Mouse (Mus musculus) spleen, adult 18-20 months (tissue): Measurements from ENCODE around the gene Igf2bp2.
A peak's percentile ranks its signal among the peaks of the same experiment; 100 is the strongest.

Experiments
- DNase-seq, 2 experiments: peaks; one replicate each; pipeline ENCODE4 v3.0.0; 2022; ENCODE audit warnings: mixed read lengths in 2 of 2

Igf2bp2 gene

DNA sequence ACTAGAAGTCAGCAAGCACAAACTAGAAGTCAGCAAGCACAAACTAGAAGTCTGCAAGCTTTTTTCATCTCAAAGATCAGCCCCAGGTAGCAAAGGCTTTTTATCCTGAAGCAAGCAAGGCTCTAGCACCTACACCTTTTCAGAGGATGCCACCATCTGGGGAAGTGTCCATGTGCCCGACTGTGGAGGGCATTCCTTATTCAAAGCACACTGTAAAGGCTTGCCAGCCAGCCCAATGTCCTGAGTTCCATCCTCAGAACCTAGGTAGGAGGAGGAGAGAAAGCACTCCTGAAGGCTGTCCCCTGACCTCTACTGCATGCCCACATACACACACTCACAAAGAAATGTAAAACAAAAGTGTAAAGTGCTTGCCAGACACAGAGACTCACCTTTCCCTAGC is 16.0 kb downstream of the Igf2bp2 start:
- no peak for DNase-seq

DNA sequence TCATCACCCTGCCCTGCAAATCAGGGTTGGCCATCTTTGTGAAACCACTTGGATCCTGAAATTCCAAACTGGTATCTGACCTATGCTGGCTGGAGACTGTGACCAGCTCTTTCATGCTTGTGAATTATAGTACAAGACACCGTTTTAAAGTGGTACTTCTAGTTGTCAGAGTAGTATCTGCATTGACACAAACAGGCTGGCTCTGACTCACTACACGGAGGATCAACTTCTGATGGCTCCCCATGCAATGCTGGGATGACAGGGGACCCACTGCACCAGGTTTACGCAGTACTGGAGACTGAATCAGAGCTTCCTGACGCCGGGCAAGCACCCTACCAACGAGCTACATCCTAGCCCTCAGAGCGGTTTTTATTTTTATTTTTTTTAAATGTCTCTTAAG is 17.0 kb downstream of the Igf2bp2 start:
- no peak for DNase-seq

DNA sequence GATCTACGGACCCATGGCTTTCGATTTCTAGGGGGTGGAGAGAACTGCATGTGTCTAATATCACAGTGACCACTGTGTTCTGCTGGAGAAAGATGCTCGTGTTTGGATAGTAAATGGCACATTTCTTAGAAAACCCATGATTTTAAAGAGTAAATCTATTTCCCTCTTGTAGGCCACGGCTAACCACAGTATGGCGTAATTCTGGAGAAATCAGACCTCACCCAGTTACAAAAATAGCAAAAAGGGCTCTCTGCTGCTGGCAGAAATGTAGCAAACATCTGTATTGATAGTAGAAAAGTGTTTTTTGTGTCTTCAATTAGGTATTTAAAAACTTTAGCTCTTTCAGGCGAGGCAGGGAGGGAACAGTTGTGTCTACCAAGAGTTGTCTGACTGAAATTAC is 18.6 kb downstream of the Igf2bp2 start:
- no peak for DNase-seq

DNA sequence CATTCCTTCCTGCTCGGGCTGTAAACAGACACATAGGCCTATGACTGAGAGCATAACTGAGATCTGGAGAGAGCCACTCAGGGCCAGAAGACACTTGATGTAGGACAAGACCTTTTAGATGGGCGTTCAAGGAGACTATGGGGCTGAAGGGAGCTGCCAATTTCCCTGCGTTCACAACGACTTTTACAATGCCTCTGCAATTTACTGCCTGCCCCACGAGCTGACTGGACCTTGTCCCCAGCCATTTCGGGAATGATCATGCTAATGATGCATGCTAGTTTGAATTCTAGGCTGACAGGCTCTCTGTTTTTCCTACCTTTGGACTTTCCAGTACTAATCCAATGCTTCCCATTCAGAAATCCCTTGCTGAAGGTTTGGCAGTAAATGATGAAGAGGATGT is 22.2 kb downstream of the Igf2bp2 start:
- DNase-seq, result no peak

DNA sequence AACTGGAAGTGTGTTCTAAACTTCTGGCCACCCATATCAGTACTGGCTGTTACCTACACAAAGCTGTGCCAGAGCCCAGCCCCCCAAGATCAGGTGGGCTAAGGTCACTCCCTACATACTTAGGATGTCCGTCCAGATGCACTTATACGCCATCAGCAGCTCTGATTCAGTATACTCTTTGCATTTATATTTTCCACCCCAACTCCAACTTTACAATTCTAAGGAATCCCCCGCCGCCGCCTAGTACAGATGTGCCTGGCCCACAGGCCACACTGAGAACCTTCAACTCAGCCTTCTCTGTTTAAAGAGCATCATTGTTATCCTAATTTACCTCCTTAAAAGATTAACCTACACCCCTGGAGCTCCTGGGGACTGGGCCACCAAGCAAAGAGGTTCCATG is 23.3 kb downstream of the Igf2bp2 start:
- DNase-seq, result no peak

DNA sequence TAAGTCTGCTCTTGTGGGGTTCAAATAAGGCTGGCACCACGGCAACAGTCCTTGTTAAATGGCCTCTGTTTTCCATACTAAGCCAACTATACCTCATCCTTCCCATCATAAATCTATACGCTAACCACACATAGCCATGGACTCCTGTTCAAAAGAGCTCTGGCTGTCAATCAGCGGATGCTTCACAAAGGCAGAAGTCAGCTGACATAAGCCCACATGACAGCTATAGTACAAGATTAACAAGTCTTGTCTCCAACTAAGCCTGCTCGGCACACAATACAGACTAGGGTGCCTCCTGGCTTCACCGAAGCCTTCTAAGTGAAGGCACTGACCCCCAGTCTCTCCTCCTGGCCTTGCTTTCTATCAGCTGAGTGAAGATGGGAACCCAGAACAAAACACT is 26.9 kb downstream of the Igf2bp2 start:
- no peak for DNase-seq

DNA sequence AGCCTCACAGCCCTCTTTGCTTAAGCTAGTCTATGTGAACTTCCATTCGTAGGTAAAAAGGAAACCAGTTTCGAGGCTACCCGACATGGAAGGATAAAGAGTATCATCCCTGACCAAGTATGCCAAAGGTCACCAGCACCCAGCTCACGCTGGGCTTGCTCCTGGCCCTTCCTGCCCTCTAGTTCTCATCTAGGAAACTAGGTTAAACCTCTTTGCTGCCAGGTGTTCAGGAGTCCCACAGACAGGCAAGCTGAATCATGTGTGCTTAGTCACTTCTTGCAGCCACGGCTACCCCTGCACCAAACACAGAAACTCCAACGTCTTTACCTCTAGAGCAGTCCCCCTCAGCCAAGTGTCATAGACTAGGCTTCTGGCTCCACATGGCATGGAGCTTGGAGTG is 31.8 kb downstream of the Igf2bp2 start:
- no peak for DNase-seq

DNA sequence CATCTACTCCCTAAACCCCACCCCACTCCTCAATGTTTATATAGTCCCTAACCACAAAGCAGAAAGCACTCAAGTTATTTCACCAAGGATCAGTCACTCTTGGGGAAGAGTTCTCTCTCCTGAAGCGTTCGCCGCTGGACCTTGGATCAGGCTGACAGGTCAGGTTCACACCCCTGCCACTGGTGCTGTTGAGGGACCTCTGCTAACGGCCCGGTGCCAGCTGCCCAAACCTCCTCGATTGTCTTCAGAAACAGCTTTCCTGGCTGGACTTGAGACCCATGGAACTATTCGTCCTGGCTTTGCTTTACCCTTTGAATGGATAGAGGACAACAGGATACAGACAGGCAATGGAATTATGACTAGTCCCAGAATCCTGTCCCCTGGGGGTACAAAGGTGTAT is 33.6 kb downstream of the Igf2bp2 start:
- no peak for DNase-seq

DNA sequence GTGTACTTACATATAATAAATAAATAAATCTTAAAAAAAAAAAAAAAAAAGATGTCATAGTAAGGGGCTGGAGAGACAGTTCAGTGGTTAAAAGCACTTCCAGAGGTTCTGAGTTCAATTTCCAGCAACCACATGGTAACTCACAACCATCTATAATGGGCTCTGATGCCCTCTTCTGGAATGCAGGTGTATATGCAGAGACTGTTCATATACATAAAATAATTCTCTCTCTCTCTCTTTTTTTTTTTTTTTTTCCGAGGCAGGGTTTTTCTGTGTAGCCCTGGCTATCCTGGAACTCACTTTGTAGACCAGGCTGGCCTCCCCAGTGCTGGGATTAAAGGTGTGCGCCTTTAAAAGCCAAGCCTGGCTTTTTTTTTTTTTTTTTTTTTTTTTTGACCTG is 34.5 kb downstream of the Igf2bp2 start:
- no peak for DNase-seq

DNA sequence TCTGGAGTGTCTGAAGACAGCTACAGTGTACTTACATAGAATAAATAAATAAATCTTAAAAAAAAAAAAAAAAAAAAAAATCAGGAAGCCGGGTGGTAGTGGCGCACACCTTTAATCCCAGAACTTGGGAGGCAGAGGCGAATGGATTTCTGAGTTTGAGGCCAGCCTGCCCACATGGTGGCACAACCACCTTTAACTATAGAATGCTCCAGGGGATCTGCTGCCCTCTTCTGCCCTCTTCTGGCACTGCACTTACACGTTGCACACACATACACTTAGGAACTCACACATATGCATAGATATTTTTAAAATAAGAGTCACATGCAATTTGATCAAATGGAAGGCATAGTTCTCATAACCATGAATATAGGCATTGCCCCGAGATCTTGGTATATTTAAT is 35.3 kb downstream of the Igf2bp2 start:
- DNase-seq, result no peak

DNA sequence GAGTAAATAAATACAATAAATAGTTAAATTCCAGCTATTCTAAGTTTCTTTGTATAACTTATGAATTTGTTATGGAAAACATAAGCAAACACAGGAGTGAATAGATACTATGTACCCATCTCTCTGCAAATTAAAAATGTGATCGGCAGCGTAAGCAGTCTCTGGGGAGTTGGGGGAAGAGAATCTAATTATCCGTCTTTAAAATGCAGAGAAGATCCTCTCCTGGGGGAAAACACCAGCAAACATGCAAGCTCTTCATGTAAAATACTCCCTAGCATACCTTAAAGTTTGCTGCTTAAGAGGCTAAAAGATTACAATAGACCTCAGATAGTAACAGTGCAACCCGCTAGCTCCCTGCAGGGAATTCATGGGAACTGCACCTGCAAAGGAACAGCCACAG is 36.2 kb downstream of the Igf2bp2 start:
- DNase-seq, result no peak

DNA sequence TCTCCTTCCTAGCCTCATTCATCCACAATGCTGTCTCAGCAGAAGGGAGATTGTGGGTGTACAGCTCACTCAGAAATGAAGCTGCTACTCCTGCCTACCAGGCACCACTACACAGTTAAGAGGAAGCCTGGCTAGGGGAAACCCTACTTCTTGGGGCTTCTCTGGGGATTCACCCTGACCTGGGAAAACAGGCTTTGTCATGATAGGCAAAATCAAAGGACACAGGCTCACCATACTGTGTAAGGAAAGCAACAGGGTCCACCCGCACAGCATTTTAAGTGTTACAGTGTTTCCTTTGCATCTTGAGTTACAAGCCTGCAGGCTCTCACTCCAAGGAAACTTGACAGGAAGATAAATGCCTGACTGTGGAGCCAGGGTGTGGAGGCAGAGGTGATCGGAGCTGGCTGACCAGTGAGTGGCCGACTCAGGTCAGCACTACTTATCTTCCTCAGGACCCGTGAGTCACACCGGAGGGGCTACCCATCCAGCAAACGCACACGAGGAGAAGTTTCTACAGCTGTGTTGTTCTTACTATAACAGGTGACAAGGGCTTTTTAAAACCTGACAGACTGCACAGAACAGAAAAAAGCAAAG is 38.7 kb downstream of the Igf2bp2 start:
- no peak for DNase-seq

DNA sequence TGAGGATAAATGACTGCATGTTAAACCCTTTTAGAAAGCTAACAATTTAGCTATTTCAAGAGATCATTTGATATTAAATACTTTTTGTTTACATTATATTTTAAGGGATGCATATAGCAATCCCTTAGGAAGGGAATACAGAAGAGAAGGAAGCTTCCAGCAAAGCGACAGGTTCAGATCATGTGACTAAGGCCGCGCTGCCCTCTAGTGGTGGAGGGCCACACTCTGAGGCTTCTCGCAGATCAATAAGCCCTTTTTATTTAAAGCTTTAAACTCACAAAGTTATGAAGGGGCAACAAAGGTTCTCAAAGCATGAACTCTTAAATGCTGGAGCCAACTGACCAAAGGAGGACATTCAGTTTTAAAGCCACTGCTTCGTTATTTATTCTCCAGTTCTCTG is 39.4 kb downstream of the Igf2bp2 start:
- DNase-seq, result peak; percentile 27 to 68

DNA sequence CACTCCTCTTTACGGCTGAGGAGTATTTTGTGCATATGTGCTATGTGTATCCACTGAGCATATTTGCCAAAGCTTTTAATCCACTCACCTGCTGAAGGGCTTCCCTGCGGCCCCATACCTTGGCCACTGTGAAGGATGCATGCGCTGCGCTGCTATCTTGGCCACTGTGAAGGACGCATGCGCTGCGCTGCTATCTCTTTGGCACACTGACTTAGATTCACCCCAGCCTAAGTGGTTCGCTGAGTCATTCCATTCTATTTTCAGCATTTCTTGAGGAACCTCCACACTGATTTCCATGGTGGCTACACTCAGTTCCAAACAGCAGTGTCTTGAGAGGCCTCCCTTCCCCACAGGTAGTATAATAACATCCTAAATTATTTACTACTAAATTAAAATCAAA is 42.0 kb downstream of the Igf2bp2 start:
- DNase-seq, result no peak

DNA sequence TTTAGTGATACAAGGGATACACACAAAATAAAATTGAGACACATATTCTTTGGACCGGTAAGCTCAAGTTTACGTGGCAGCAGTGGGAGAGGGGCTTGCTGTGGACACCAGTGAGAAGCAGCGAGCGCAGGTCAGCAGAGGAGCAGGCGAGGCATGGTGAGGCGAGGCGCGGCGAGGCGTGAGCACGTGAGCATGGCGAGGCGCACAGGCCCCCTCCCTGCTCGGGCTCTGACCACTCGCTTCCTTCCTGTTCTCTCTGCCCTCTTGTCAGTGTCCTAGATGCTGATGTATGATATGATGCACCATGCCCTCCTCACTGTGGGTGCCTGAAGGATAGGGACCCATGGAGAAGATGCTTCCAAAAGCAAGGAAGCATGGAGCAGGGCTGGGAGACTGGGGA is 43.6 kb downstream of the Igf2bp2 start:
- DNase-seq, result peak; percentile 26 to 51

DNA sequence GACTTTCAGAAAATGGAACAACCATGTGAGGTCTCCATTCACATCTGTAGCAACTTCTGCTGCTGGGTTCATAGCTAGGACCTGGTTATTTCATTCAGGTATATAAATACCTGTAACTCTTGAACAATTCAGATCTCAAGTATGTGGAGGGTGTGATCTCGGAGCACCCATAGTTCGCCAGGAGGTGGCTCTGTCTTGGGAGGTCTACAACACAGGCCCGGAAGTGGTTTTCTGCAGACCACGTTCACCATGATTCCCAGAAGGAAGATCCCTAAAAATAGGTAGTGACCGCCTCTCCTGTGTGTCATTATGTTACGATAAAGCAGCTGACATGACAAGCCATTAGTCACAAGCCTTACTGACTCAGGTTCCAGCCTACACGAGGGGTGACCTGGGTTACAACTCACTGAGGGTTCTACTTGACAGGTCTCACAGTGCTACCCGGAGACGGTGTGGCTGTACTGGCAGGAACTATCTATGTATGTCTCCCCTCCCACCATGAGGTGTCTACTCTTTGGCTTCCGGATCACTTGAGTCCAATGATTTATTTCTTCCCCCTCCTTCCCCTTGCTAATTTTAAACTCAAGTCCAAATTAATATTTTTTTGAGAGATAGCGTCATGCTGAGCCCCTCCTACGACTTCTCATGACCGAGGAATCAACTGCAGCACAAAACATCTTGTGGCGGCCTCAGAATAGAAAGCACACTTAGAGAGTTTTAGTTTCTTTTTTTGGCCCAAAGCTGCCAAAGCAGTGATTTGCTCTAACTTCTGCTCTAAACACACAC is 44.2 kb downstream of the Igf2bp2 start:
- DNase-seq, result peak in 1 of 2 experiments; percentile 21

DNA sequence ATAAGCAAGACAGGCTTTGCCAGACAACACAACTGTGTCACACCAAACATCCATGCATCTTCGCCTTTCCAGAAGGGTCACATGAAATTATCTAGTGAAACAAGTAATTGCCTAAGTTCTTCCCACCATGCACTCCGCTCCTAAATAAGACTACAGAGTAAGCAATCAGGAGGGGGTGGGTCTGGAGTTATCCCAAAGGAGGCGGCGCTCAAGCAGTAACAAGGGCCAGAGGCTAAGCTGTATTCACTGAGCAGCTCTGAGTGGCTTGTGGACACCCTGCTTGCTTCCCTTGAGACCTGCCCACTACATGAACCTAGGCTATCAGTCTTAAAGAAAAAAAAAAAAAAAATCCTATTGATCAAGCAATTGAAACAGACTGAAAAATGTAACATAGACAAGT is 44.9 kb downstream of the Igf2bp2 start:
- DNase-seq, result no peak

DNA sequence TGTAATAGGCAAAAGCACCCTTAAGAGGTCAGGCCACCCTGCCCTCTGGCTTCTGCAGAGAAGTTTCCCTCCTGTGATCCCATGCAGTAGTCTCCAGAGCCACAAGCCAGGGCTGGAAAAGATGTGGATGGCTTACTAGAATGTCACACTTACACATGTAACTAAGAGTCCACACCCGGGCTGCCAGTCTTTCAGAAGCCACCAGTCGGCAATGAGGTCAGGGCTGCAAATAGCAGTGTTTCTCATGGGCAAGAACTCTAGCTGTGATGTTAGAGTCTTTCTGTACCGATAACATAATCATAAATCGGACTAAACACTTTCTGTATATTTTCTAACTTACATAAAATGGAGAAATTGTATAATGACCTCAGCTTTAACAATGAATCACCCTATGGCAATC is 46.4 kb downstream of the Igf2bp2 start:
- DNase-seq, result no peak

DNA sequence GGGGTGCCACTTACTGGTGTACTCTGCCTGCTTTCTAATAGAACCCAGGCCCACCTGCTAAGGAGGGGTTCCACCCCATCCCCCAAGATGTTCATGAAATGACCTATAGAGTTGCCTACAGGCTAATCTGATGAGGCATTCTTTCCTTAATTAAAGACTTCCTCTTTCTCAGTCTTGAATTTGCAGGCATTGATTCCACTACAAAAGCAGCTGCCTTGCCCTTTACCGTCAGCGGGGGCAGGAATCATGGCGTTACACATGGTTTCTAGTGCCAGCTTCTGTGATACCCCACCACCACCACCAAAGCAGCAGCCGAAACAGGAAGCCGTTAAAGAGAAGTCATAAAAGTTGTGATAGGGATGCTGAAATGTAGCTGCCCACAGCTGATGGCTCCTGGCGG is 47.0 kb downstream of the Igf2bp2 start:
- no peak for DNase-seq

DNA sequence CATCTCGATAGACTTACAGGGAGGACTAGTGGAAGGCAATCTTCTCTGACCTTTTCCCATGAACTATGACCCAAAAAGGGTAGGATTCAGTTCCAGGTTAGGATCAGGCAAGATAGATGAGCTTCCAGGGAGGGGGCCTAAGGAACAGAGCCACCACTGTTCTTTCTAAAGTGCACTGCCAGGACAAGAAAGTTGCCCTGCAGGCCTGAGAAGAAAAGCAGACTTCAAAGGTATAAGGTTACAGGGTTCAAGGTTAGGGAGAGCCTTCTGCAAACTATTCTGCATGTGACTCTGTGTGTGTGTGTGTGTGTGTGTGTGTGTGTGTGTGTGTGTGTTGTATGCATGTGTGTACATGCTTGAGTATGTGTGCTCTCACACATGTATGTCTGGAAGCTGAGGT is 53.1 kb downstream of the Igf2bp2 start:
- DNase-seq, result no peak

DNA sequence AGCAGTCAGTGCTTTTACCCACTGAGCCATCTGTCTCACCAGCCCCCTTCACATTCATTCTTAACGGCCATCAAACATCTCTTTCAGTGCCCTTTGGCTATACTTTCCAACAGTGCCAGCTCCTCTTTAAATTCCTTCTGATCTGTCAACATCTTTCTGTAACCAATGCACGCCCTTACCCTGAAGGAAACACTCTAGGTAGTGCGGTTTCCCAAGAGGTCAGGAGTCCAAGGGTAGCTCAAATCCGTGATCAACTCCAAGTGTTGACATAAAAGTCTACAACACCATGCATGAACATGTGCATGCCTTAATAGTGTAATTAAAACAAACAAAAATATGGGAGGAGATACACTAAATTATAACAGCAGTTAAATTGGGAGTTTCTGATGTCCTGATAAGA is 53.9 kb downstream of the Igf2bp2 start:
- DNase-seq, result no peak

DNA sequence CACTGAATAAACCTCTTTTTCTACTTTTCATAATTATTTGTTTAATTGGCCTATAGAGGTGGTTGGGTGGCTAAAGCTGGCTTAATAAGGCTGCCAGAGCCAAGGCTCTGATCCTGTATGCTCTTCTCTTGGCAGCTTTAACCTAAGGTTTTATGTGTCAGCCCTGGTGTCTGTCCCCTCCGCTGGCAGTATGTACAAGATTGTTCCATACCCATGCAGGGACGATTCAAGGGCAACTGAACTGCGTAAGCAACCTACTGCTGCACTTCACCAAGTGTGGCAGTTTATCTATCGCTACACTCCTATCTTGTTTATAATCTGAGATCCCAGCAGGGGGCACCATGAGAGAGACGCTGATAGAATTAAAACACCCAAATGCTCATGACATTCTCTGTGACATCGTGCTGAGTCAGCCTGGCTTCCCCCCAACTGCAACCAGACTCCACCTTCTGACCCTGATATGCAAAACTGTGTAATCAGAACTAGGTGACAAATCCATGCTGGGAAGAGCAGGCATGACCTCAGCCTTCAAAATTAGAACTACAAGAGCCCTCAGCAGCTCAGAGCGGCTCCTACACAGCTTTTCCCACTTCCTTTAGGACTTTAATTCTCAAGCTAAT is 55.1 kb downstream of the Igf2bp2 start:
- peak in 1 of 2 experiments; percentile 26 for DNase-seq

DNA sequence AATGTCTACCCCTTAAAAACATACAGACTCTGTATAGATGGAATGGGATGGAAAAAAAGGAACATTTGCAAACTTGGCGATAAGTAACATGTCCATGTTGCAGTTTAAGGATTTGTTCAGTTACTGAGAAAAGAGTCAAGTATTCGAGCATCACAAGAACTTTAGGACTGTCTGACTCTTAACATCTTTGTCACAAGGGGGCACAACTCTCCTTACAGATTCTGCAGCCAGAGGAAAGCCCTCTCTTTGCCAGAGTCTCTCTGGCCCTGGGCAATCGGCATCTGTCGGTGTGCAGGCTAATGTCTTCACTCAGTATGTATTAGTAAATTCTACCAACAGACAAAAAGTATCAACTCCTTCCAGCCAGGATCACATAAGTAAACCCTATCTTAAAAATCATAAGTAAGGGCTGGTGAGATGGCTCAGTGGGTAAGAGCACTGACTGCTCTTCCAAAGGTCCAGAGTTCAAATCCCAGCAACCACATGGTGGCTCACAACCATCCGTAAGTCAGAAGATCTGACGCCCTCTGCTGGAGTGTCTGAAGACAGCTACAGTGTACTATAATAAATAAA is 57.0 kb downstream of the Igf2bp2 start:
- no peak for DNase-seq

DNA sequence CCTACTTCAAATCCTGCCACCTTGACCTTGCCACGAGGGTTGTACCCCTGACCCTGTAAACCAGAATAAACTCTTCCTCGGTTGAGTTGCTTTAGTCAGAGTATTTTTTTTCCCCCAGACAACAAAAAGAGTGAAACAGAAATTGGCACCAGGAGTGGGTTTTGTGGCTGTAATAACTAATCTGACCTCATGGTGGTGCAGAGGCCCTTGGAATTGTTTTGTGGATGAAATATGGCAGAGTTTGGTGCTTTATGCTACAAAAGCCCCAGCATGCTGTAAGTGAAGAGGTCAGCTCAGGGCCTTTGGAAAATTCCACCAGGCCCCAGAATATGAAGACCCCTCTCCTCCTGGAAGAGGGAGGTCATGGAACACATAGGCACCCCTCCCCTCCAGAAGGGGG is 63.0 kb downstream of the Igf2bp2 start:
- no peak for DNase-seq
